Mouse (Mus musculus) stomach, embryonic 15.5 days (tissue): ENCODE data around the gene Fbll1. TPM values are rescaled to one million over a fixed set of nuclear protein-coding genes. Genes with fewer than 3 reads are reported as not detected.

Experiments
- ATAC-seq: fragments of 200-750 bp; cut with Nextera tagmentation; 2 replicates; pipeline ENCODE4 v1.8.0; 2017; ENCODE audit warnings: low read depth, moderate number of reproducible peaks, moderate TSS enrichment; ENCODE audit not compliant: insufficient read depth, low FRiP score
- H3K27ac ChIP-seq: fragments of 300-500 bp; sonication (generic); 2 replicates; pipeline ENCODE4 v1.5.1; 2015; ENCODE audit warnings: mild to moderate bottlenecking, inconsistent platforms
- H3K27me3 ChIP-seq: fragments of 300-500 bp; sonication (generic); replicated peaks from 2 replicates; pipeline ENCODE4 v1.6.1; 2015; ENCODE audit warnings: inconsistent platforms
- H3K36me3 ChIP-seq: fragments of 300-500 bp; sonication (generic); 2 replicates; pipeline ENCODE4 v1.6.1; 2015; ENCODE audit warnings: inconsistent platforms
- H3K4me1 ChIP-seq: fragments of 300-500 bp; sonication (generic); 2 replicates; pipeline ENCODE4 v1.6.1; 2015; ENCODE audit warnings: inconsistent platforms
- H3K4me2 ChIP-seq: fragments of 300-500 bp; sonication (generic); 2 replicates; pipeline ENCODE4 v1.6.1; 2015; ENCODE audit warnings: mild to moderate bottlenecking, inconsistent platforms
- H3K4me3 ChIP-seq: fragments of 300-500 bp; sonication (generic); replicated peaks from 2 replicates; pipeline ENCODE4 v1.5.1; 2015; ENCODE audit warnings: inconsistent platforms
- H3K9ac ChIP-seq: fragments of 300-500 bp; sonication (generic); 2 replicates; pipeline ENCODE4 v1.6.1; 2015; ENCODE audit warnings: inconsistent platforms
- H3K9me3 ChIP-seq: fragments of 300-500 bp; sonication (generic); 2 replicates; pipeline ENCODE4 v1.6.1; 2016; ENCODE audit warnings: inconsistent platforms
- WGBS: fragments of 180-500 bp; shearing (Covaris S2); methylation state at CpG from one replicate; pipeline ENCODE4 v1.1.7; 2015; 5-methylcytosine and 5-hydroxymethylcytosine counted together
- polyA plus RNA-seq: library from polyadenylated mRNA; unstranded; fragments of >200 nt; fragmentation: Nextera tagmentation; extraction: Ambion mirVana; gene quantifications from 2 replicates; pipeline ENCODE4 v1.2.1, GENCODE M21; 2015

Fbll1 gene
- polyA plus RNA-seq, 1 experiment from 2014 or later: 0.90 TPM

GRCm38 (mm10) chr11:35780336-35780735 is 18.3 kb downstream of the Fbll1 start:
- Histone ChIP-seq H3K27me3 (no peaks in the 10 kb centered on the region), H3K36me3 (peaks cover 52% of the 10 kb centered on the region), H3K4me2 (no peak overlapping the region), H3K9me3 (no peaks in the 10 kb centered on the region), H3K4me1 (no peaks in the 10 kb centered on the region), H3K27ac (no peak overlapping the region), H3K9ac (no peak overlapping the region), H3K4me3 (no peak overlapping the region)
- no peak for ATAC-seq
- 80% methylated on average over 3 of the region's 3 CpGs for WGBS

DNA sequence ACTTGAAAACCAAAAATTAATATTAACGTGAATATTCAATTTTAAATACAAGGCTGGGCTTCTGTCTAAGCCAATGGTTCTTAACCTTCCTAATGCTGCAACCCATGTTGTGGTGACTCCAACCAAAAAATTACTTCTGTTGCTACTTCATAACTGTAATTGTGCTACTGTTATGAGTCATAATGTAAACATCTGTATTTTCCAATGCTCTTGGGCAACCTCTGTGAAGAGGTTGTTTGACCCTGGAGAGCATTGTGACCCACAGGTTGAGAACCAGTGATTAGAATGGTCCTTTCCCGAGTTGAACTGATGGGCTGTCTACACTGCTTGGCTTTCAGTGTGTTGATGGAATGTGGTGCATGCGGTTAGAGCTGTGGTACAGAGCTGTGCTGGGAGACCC is 22.2 kb downstream of the Fbll1 start:
- Histone ChIP-seq H3K4me3 (no peak overlapping the region), H3K4me2 (no peak overlapping the region), H3K9me3 (no peaks in the 10 kb centered on the region), H3K27ac (no peak overlapping the region), H3K27me3 (no peaks in the 10 kb centered on the region), H3K36me3 (peaks cover 20% of the 10 kb centered on the region), H3K4me1 (no peaks in the 10 kb centered on the region), H3K9ac (no peak overlapping the region)
- 90% methylated on average over 3 of the region's 3 CpGs for WGBS
- no peak for ATAC-seq

- no peak overlapping the region for H3K4me2 ChIP-seq
- H3K27me3 ChIP-seq: no peaks in the 10 kb centered on the region
- no peak for ATAC-seq
- H3K36me3 ChIP-seq: peaks cover 20% of the 10 kb centered on the region
- 93% methylated on average over 3 of the region's 3 CpGs for WGBS
- H3K4me1 ChIP-seq: peaks cover 7% of the 10 kb centered on the region; the same call in 1 of the 2 replicates
- H3K9me3 ChIP-seq: no peaks in the 10 kb centered on the region
- H3K27ac ChIP-seq: no peak overlapping the region
- no peak overlapping the region for H3K4me3 ChIP-seq
- no peak overlapping the region for H3K9ac ChIP-seq
Measured at GRCm38 (mm10) chr11:35775606-35776005, 23.1 kb downstream of the Fbll1 start.

- no peaks in the 10 kb centered on the region for H3K27me3 ChIP-seq
- H3K4me3 ChIP-seq: peak overlapping the region; percentile 87
- no peak for ATAC-seq
- no peak overlapping the region for H3K27ac ChIP-seq
- H3K4me2 ChIP-seq: peak overlapping the region; percentile 60
- H3K4me1 ChIP-seq: peaks cover 7% of the 10 kb centered on the region; the same call in 1 of the 2 replicates
- no peaks in the 10 kb centered on the region for H3K36me3 ChIP-seq
- H3K9ac ChIP-seq: no peak overlapping the region
- WGBS: 51% methylated on average over 9 of the region's 9 CpGs
- H3K9me3 ChIP-seq: no peaks in the 10 kb centered on the region
Measured at GRCm38 (mm10) chr11:35770741-35771504, 27.8 kb downstream of the Fbll1 start.

DNA sequence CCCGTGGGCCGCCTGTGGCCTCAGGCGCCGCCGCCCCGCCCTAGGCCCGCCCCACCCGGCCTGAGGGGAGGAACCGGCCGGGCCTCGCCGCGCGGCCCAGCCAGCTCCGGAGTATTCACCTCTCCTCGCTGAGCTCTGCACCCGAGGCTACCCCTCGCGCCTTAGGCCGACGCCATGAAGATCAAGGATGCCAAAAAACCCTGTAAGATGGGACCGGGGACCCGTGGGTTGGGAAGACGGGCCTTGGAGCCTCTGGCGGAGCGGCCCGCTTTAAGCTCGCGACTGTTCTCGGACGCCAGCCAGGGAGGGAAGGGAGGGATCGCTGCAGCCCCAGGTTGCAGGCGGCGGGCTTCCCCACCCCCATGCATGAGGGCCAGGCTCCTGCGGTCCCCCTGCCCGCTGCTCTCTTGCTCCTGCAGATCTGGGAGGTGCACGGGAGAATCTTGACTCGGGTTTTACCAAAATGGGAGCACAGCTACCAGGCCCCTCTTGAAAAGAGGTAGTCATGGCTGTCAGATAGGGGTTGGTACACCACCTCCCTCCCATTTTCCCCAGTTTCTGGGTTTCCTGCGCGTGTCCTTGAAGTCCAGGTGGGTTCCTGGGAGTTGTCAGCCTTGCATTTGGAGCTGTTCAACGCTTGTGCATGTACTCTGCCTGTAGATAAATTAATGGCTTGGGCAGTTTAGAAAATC is 28.8 kb downstream of the Fbll1 start:
- under 1% methylated on average over 36 of the region's 41 CpGs for WGBS
- Histone ChIP-seq H3K4me3 (peak overlapping the region; percentile 87), H3K9ac (peak overlapping the region; percentile 94), H3K4me1 (peaks cover 7% of the 10 kb centered on the region; the same call in 1 of the 2 replicates), H3K4me2 (peak overlapping the region; percentile 60), H3K27me3 (no peaks in the 10 kb centered on the region), H3K9me3 (no peaks in the 10 kb centered on the region), H3K27ac (peak overlapping the region; percentile 94), H3K36me3 (no peaks in the 10 kb centered on the region)
- peak; percentile 91 for ATAC-seq

DNA sequence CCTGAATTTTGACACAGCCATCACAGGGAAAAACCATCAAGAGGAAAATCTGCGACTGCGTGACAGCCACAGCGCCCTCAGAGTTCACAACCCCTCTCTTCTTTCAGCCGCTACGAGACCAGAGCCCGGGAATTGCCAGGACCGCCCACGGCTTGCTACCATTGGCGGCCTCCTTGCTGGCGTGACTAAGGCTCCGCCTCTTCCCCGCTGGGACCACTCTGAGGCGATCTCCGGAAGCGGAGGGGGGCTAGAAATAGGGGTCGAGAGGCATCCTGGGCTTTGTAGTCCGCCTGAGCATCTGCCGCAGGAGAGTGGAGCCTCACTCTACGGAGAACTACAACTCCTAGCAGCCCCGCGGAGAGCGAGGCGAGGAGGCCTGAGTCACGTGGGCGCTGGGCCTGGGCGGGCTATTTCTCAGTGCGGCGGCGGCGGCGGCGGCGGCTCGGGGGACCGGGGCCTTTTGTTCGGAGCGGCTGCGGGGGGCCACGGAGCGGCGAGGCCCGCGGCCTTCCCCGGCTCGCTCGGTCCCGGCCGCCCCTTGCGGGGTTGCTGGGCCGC is 29.4 kb downstream of the Fbll1 start, which contains the start of gene Pank3:
Pank3 (plus strand) TSS at position 297 of the 558 bp plus-strand sequence.
- Histone ChIP-seq H3K4me1 (peaks cover 7% of the 10 kb centered on the region; the same call in 1 of the 2 replicates), H3K27ac (peak within 1 kb of the TSS; percentile 94), H3K4me3 (peak within 1 kb of the TSS; percentile 87), H3K36me3 (no peaks in the 10 kb centered on the region), H3K27me3 (no peaks in the 10 kb centered on the region), H3K4me2 (peak within 1 kb of the TSS; percentile 60), H3K9me3 (no peaks in the 10 kb centered on the region), H3K9ac (peak within 1 kb of the TSS; percentile 94)
- peak; percentile 100 for ATAC-seq
- WGBS: under 1% methylated on average over 46 of the region's 50 CpGs

GRCm38 (mm10) chr11:35766845-35767244 is 31.8 kb downstream of the Fbll1 start:
- 76% methylated on average over 5 of the region's 5 CpGs for WGBS
- H3K36me3 ChIP-seq: no peaks in the 10 kb centered on the region

DNA sequence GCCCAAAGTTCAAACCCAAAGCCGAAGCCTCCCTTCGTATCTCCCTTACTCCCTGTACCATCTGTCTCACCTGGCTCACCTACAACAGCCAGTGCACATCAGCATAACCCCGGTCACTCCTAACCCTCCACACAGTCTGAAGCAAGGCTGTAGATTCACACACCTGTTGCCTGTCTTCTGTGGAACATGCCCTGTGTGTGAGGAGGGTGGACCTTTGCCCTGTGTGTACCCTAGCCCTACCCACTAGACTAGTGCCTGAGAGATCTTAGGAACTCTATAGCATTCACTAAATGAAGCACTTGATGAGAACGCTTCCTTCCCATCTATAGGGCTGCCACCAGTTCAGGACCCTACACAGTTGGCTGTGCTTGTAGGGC is 38.1 kb downstream of the Fbll1 start:
- Histone ChIP-seq H3K9ac (no peak overlapping the region), H3K4me3 (no peak overlapping the region), H3K9me3 (no peaks in the 10 kb centered on the region), H3K4me2 (no peak overlapping the region), H3K36me3 (no peaks in the 10 kb centered on the region), H3K27ac (no peak overlapping the region), H3K27me3 (no peaks in the 10 kb centered on the region), H3K4me1 (no peaks in the 10 kb centered on the region)
- ATAC-seq: peak; percentile 39; the same call in 1 of the 2 replicates
- WGBS: 88% methylated on average over 4 of the region's 4 CpGs

More at GRCm38 (mm10) chr11:35766845-35767244, 31.8 kb downstream of the Fbll1 start:
- Histone ChIP-seq H3K4me3 (no peak overlapping the region), H3K4me1 (peaks cover 7% of the 10 kb centered on the region; the same call in 1 of the 2 replicates), H3K9me3 (no peaks in the 10 kb centered on the region), H3K27me3 (no peaks in the 10 kb centered on the region), H3K9ac (no peak overlapping the region), H3K27ac (no peak overlapping the region), H3K4me2 (no peak overlapping the region)
- no peak for ATAC-seq

GRCm38 (mm10) chr11:35760001-35760626 is 38.6 kb downstream of the Fbll1 start:
- 81% methylated on average over 7 of the region's 7 CpGs for WGBS
- H3K27ac ChIP-seq: no peak overlapping the region
- H3K4me2 ChIP-seq: no peak overlapping the region
- H3K9me3 ChIP-seq: no peaks in the 10 kb centered on the region
- no peaks in the 10 kb centered on the region for H3K36me3 ChIP-seq
- H3K4me3 ChIP-seq: no peak overlapping the region
- no peaks in the 10 kb centered on the region for H3K4me1 ChIP-seq
- no peak overlapping the region for H3K9ac ChIP-seq
- no peaks in the 10 kb centered on the region for H3K27me3 ChIP-seq
- ATAC-seq: no peak

DNA sequence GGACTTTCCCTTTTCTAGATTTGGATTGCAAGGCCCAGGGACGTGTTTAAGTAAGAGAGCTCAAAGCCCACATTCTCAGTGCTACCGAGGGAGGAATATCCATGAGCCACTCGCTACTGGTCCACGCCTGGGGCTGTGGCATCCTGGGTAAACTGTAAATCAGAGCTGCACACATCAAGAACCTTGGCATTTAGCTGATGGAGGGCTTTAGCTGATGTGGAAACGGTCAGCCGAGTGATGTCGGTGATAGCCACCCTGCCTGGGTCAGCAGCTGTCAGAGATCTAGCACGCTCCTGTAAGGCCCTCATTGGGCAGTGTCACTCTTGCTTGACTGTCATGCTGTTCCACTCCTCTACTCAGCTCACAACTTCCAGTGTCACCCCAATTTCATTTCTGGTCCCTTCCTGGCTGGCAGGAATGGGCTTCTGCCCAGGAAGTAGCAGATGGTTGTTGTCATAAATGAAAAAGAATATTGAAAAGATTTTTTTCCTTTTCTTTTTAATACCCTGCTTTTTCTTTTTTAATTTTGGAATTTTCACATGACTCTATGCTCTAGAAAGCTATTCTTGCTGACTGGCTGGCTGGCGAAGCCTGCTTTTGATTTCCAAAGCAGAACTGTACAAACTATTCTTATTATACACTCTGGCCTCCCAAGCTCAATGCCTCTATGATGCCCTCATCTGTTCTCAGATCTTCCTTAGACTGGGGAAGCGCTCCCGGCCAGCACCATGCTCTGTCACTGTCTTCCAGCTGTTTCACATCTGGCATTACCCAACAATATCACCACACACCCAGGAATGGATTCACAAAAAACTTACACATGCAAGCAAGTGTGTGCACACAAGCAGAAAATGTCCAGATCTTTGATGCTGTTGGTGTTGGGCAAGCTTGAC is 42.0 kb downstream of the Fbll1 start:
- Histone ChIP-seq H3K4me2 (no peak overlapping the region), H3K27ac (no peak overlapping the region), H3K9me3 (no peaks in the 10 kb centered on the region), H3K36me3 (no peaks in the 10 kb centered on the region), H3K4me1 (no peaks in the 10 kb centered on the region), H3K4me3 (no peak overlapping the region), H3K9ac (no peak overlapping the region), H3K27me3 (no peaks in the 10 kb centered on the region)
- ATAC-seq: no peak
- 82% methylated on average over 11 of the region's 11 CpGs for WGBS

DNA sequence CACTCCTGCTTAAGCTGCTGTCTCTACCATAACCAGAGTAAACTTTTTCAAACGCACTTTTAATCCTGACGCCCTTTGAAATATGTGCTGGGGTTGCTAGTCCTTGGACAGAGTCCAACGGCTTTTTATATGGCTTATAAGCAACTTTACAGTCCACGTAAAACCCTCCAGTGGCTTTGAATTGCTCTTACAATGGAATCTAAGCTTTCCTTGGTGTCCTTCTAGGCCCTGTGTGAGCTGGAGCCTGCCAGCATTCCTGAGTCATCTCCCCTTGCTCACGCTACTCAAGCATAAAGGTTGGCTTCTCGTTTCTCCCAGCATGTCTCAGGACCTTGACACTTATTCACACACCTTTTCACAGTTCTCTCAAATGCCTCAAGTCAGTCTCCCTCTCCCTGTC is 43.1 kb downstream of the Fbll1 start:
- Histone ChIP-seq H3K27ac (no peak overlapping the region), H3K36me3 (no peaks in the 10 kb centered on the region), H3K4me3 (no peak overlapping the region), H3K9ac (no peak overlapping the region), H3K9me3 (no peaks in the 10 kb centered on the region), H3K4me2 (no peak overlapping the region), H3K4me1 (no peaks in the 10 kb centered on the region), H3K27me3 (no peaks in the 10 kb centered on the region)
- 39% methylated on average over 6 of the region's 6 CpGs for WGBS
- no peak for ATAC-seq
